In the genomic region with DNA sequence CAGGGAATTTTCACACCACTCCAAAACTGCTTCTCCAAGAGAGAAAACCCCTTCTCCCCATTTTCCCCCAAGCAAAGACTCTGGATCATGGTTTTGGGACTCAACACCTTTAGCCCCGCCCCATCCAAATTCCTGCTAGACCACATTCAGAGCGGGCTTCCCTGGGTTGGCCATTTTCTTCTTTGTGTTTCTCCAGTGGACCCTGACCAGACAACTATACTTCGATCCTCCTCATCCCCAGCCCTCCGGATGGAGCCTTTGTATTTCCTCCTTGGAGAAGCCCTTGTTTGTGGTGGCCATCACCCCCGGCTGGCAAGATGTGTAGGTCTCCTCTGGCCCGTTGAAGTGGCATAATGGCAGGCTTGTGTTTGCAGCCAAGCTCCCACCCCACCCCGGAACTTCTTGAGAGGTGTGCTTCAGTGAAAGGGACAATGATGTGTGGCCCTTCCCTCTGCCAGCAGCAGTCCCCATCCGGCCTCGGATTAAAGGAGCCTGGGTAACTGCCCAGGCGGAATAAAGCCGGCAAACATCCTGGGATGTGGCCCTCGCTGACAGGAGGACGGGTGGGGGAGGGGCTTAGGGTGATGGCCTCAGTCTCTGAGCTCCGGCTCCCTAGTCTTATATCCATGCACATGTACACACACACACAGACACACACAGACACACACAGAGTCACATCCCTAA, we compare ENCODE assay signal across 8 mouse cellular contexts. TPM values are rescaled to one million over a fixed set of nuclear protein-coding genes. Genes with fewer than 3 reads are reported as not detected.
DNase-seq lines count a peak whose midpoint lies in the region; ATAC-seq lines count a peak whose summit lies in the region.

No protein-coding gene starts in this region.

- no peak overlapping the region for H3K27ac ChIP-seq in embryonic facial prominence, embryonic 13.5 days
- no peak overlapping the region for H3K27ac ChIP-seq in intestine, embryonic 16.5 days (ENCODE audit: low read length)
- peak overlapping the region; percentile 52 for H3K27ac ChIP-seq in neural tube, embryonic 15.5 days (replicated peaks)

- peak overlapping the region; percentile 30; the same call in 1 of the 2 replicates for H3K4me2 ChIP-seq in embryonic facial prominence, embryonic 13.5 days
- no peak overlapping the region for H3K4me2 ChIP-seq in intestine, embryonic 16.5 days (ENCODE audit: low read depth, low read length)
- peak overlapping the region; percentile 27; the same call in 1 of the 2 replicates for H3K4me2 ChIP-seq in neural tube, embryonic 15.5 days

- intact Hi-C loops in left cerebral cortex, postnatal 25 days (cut with DNase I) = no loop called here

- peak; percentile 39 to 53 for DNase-seq in left cerebral cortex, postnatal 25 days (ENCODE audit: low spot score in 2 of 2)
- no peak for DNase-seq in left cerebral cortex, adult 11 months (ENCODE audit: low spot score)
- DNase-seq in c-Kit-positive CD71-positive TER-119-positive erythroid progenitor cells, embryonic 14.5 days (ENCODE audit: low spot score) = no peak

- H3K4me3 ChIP-seq in embryonic facial prominence, embryonic 13.5 days = no peak overlapping the region
- no peak overlapping the region for H3K4me3 ChIP-seq in intestine, embryonic 16.5 days (ENCODE audit: low read length)
- H3K4me3 ChIP-seq in neural tube, embryonic 15.5 days (replicated peaks) = no peak overlapping the region

- H3K36me3 ChIP-seq in embryonic facial prominence, embryonic 13.5 days = no peaks in the 10 kb centered on the region
- H3K36me3 ChIP-seq in intestine, embryonic 16.5 days (ENCODE audit: control insufficient read depth, insufficient read depth, low read length) = no peaks in the 10 kb centered on the region
- no peaks in the 10 kb centered on the region for H3K36me3 ChIP-seq in neural tube, embryonic 15.5 days

- H3K9ac ChIP-seq in embryonic facial prominence, embryonic 13.5 days = no peak overlapping the region
- no peak overlapping the region for H3K9ac ChIP-seq in intestine, embryonic 16.5 days (ENCODE audit: low read depth, low read length)
- no peak overlapping the region for H3K9ac ChIP-seq in neural tube, embryonic 15.5 days (replicated peaks)

- H3K27me3 ChIP-seq in embryonic facial prominence, embryonic 13.5 days = no peaks in the 10 kb centered on the region
- H3K27me3 ChIP-seq in intestine, embryonic 16.5 days (replicated peaks; ENCODE audit: control insufficient read depth, insufficient read depth, low read length) = no peaks in the 10 kb centered on the region
- H3K27me3 ChIP-seq in neural tube, embryonic 15.5 days (replicated peaks) = no peaks in the 10 kb centered on the region

- no peak for ATAC-seq in embryonic facial prominence, embryonic 13.5 days (ENCODE audit: insufficient number of reproducible peaks, insufficient read depth, low FRiP score, low TSS enrichment, low read depth)
- peak; percentile 19; the same call in 1 of the 2 replicates for ATAC-seq in intestine, embryonic 16.5 days
- ATAC-seq in neural tube, embryonic 15.5 days (ENCODE audit: low FRiP score) = peak; percentile 74
- ATAC-seq in megakaryocyte progenitor cell, adult 5-6 weeks (replicated peaks; ENCODE audit: poor library complexity) = no peak
- no peak for ATAC-seq in activated CD4-positive, CD25-positive, alpha-beta regulatory T cell, adult 4 months

- peaks cover 31% of the 10 kb centered on the region for H3K4me1 ChIP-seq in embryonic facial prominence, embryonic 13.5 days
- peaks cover 16% of the 10 kb centered on the region for H3K4me1 ChIP-seq in intestine, embryonic 16.5 days (ENCODE audit: control insufficient read depth, insufficient read depth, low read length)
- H3K4me1 ChIP-seq in neural tube, embryonic 15.5 days = 0 out of 2 replicates have a peak, but pooled peaks cover 11% of the 10 kb centered on the region

- WGBS in embryonic facial prominence, embryonic 13.5 days = 12% methylated on average over 14 of the region's 14 CpGs
- 23% methylated on average over 14 of the region's 14 CpGs for WGBS in intestine, embryonic 16.5 days
- 13% methylated on average over 14 of the region's 14 CpGs for WGBS in neural tube, embryonic 15.5 days

- no peaks in the 10 kb centered on the region for H3K9me3 ChIP-seq in embryonic facial prominence, embryonic 13.5 days
- H3K9me3 ChIP-seq in intestine, embryonic 16.5 days (ENCODE audit: control insufficient read depth, low read length) = no peaks in the 10 kb centered on the region
- no peaks in the 10 kb centered on the region for H3K9me3 ChIP-seq in neural tube, embryonic 15.5 days (replicated peaks)

RNA-seq across cellular contexts. Expression of a gene that starts 46.8 kb away (rescaled TPM):
- 100 to 1,000 TPM; 138 TPM for total RNA-seq in left cerebral cortex, postnatal 25 days (2021)
- polyA plus RNA-seq in embryonic facial prominence, embryonic 13.5 days (2015; fragmentation: Nextera tagmentation; extraction: Ambion mirVana) = 3.5 and 4.8 TPM in 2 replicates
- polyA plus RNA-seq in intestine, embryonic 16.5 days (2015; fragmentation: Nextera tagmentation; extraction: Ambion mirVana) = 8.5 and 9.0 TPM in 2 replicates
- polyA plus RNA-seq in neural tube, embryonic 15.5 days (2015; fragmentation: Nextera tagmentation; extraction: Ambion mirVana) = 4.6 and 7.0 TPM in 2 replicates
- total RNA-seq in megakaryocyte progenitor cell, adult 5-6 weeks (2015) = 0.02 TPM in 1 of 2 replicates, not detected in the other
- 0.03 TPM in 1 of 2 replicates, not detected in the other for total RNA-seq in megakaryocyte progenitor cell, adult 5-6 weeks (2017)
- polyA plus RNA-seq in activated CD4-positive, CD25-positive, alpha-beta regulatory T cell, adult 4 months (2017; shearing (Covaris generic)) = not detected

Comparison
In these comparisons a context has a peak if more than half of its experiments do, and no peak if none do; other contexts are left out.
1. DNase-seq: peak in left cerebral cortex, postnatal 25 days (2 of 2); none in left cerebral cortex, adult 11 months (single experiment) and c-Kit-positive CD71-positive TER-119-positive erythroid progenitor cells, embryonic 14.5 days (single experiment).
2. ATAC-seq: peak in intestine, embryonic 16.5 days (single experiment) and neural tube, embryonic 15.5 days (single experiment); none in embryonic facial prominence, embryonic 13.5 days (single experiment), megakaryocyte progenitor cell, adult 5-6 weeks (single experiment) and activated CD4-positive, CD25-positive, alpha-beta regulatory T cell, adult 4 months (single experiment).